Mouse (Mus musculus) retina, postnatal 1 day (tissue): ENCODE measurements around the gene Lrmda.

Experiments used
- DNase-seq: peaks from one replicate; pipeline ENCODE4 v3.0.0-alpha.2; 2012

Lrmda gene

DNA sequence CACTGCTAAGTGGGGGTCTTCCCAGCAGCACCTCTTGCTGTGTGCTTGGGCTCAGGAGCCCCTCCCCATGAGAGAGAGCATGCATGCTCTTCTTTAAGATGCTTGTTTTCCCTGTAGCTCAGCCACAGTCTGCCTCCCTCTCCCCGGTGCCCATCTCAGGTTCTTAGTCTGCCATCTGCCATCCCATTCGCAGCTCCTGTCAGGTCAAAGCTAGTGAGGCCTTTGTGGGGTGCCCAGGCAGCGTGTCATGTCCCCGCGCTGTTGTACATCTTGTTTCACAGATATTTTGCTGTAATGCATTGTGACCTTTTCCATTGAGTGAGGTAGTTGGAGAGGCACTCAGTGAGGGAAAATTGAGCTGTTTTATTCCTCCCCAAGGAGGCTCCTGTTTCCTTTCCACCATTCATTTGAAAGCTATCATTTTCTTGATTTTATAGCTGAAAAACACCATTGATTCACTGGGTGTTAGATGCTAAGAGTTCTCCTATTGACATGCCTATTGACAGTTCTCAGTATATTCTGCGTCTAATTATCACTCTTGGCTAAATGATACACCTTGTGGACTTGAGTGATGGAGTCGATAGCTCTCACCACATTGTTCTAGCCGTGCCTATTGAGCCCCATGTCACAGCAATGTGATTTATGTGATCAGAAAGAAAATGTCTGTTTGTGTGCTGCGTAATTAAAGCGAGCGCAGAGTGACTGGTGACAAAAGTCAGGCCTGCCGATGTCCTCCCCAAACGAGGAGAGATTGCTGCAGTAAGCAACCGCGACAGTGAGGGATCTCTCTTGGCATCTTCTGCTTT is 335.5 kb downstream of the Lrmda start:
- DNase-seq = peak; percentile 16

- DNase-seq = peak; percentile 79
These were observed 338.5 kb downstream of the Lrmda start for GRCm38 (mm10) chr14:22357991-22358503.

DNA sequence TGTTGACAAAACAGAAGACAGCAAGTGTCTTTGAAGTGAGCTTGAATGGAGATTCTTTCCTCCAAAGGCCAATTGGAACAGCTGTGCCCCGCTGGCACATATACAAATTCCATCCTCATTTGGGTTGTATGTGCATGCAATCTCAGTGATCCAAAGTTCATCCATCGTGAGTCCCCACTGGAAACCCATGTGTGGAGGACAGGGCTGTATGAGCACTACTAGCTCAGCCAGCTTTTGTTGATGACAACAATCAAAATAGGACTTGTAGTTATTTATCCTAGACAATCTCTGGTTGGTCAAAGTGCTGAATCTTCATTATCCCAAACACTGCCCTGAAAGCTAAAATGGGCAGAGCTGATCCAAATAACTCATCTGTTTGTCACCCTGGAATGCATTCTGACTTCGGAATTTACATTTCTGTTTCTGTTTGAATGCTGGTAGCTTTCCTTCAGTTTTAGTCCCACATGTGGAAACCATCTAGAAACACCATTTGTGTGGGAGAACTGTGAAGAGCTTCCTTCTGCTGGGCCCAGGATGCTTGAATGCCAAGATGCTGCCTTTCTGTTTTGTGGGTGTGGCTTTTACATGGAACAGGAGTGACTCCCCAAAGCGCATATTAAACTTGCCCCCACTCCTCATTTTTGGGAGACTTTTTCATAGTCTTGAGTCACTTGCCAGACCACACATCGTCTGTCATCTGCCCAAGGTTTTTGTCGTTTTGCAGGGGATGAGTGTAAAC is 344.7 kb downstream of the Lrmda start:
- no peak for DNase-seq

DNA sequence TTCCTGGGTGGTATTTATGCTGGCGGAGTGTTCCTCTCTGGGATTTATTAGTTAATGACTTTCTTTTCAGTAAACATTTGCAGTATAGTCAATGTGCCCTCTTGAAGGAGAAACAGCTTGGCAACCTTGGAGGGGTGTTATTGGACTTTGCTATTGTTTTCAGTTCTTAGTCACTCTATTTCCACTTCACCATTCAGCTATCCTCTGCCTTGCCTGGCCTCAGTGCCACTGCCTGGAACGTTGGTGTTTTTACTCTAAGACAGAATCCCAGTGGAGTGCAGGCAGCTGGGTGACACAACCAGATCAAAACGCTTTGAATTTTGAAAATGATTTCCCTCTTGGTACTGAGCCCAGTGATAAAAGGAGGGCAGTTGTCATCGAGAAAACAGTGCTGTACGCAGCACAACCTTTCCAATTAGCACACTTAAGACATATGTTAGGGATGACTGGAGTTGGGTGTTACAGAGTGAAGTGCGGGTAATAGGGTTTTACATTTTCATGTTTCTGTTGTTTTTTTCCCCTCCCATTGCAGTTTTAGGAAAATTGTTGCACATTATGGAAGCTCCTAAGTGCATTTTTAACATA is 345.4 kb downstream of the Lrmda start:
- DNase-seq = no peak

DNA sequence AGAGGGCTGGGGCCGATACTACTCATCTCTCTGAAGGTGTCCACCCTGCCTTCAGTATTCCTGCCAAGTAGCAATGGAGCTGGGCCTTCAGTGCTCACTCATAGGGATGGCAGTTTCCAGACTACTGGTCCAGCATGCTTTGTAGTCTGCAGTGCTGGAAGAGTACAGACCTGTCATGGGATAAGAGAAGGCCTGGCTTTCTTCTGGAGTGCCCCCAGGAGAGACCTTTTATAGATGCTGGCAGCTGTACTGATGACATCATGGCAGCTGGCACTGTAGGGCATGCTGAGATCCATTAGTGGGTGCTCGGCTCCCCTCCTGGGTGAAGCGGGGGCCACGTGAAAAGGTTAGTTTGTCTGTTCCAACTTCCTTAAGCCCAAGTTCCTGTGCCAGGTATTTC is 348.1 kb downstream of the Lrmda start:
- DNase-seq = no peak

DNA sequence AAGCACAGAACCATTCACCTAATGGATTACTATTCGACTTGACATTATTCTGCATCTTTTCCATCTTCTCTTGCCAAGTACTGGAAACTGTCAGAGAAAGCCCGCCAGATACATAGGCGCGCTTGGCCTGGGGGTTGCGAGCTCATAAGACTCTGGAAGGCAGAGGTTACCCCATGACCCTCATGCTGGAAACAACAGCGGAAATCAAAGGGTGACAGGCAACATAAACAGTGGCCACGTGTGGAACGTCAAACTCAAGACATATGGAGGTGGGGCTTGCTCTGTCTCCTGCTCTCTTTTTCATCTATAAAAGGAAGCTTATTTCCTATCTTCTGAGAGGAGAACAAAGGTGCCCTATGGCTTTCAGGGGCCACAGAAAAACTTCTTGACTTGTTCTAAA is 351.6 kb downstream of the Lrmda start:
- DNase-seq = no peak

GRCm38 (mm10) chr14:22372666-22373360 is 353.3 kb downstream of the Lrmda start:
- DNase-seq = no peak

DNA sequence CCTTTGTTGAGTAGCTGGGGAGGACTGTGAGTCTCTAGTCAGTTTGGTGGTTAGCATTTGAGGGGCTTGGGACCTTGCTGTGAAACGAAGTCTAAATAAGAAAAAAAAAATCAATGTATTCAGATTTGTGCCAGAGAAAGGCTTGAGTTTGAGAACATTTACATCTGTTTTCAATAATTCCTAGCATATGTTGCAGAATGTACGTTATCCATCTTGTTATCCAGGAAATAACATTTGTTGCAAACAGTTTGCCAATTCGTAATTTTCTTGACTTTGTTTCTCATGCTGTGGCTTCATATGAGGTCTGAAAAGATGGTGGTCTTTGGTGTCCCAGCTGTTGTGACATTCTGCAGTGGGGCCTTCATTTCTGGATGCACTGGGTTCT is 353.8 kb downstream of the Lrmda start:
- DNase-seq = no peak

DNA sequence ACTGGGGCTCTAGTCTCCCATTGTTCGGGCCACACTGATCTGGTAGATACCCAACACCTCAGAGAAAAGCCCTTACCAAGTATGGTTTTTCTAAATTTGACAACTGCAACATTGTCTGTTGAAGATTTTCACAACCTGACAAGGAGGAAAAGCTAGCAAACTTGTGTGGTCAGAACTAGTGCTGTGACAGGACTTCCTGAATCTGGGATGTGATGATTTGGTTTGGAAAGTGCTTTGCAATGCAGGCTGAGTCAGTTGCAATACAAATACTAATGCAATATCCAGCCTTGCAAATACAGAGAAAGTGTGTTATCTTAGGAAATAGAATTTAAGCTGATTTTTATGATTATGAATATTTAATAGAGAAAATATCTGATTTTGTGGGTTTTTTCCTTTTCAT is 357.6 kb downstream of the Lrmda start:
- DNase-seq = no peak

- DNase-seq = no peak
These were observed 362.6 kb downstream of the Lrmda start for GRCm38 (mm10) chr14:22382101-22382500.

GRCm38 (mm10) chr14:22393616-22394015 is 374.1 kb downstream of the Lrmda start:
- no peak for DNase-seq

- DNase-seq = no peak
These were observed 382.9 kb downstream of the Lrmda start for GRCm38 (mm10) chr14:22402411-22402810.

- no peak for DNase-seq
These were observed 387.1 kb downstream of the Lrmda start for GRCm38 (mm10) chr14:22406623-22407022.

GRCm38 (mm10) chr14:22410826-22411225 is 391.3 kb downstream of the Lrmda start:
- no peak for DNase-seq

GRCm38 (mm10) chr14:22413220-22413619 is 393.7 kb downstream of the Lrmda start:
- DNase-seq = no peak

- no peak for DNase-seq
These were observed 398.2 kb downstream of the Lrmda start for GRCm38 (mm10) chr14:22417706-22418105.

DNA sequence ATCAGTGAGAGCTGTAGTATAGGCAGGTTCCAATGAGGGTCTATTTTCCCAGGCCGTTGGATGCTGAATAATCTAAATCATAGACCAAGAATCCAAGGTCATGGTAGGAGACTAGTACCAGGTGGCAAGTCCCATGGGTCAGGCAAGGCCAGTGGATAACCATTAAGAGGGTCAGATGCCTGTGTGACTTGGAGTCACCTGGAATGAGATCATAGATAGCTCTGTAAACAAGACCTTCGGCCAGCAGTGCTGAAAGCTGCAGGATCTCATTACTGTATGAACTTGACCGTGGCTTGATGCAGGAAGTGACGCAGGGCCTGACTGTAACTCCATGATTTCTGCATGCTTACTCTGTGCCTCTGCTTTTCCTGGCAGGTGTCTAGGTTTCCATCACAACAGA is 402.2 kb downstream of the Lrmda start:
- no peak for DNase-seq

DNA sequence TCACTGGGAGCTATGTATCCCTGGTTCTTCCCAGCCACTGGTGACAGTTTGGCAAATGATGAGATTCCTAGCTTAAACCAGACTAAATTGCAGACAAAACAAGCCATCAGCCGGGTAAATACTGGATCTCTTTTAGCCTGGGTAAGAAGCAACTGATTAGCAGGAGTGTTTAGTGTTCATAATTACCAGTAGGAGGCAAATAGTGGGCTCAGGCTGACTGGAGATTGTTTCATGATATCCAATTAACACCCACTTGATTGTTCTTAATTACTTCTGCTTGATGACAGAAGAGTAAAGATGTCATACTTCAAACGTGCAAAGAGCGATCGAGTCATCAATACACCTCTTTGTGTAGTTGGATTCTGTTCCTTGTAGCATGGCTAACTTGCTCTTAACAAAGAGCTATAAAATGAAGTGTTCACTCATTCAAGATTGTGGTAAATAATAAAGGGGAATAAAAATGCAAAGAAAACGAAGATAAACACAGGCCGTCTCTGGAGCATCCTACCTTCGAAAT is 405.6 kb downstream of the Lrmda start:
- peak; percentile 85 for DNase-seq

DNA sequence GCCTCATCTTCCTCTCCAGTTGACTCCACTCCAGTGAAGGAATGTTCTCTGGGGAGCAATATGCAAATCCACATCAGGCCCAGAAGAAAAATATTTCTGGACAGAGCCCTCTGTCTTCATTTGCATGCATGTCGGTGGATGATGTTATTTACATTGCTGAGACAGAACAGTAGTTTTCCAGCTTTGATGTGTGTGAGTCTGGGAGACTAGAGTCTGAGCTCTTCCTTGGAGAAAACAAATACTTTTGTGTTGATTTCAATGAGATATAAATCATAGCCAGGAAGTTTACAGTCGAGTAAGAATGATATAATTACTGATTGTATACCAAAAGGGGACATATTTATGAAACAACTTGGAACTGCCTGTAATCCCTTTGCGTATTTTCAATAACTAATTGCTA is 415.9 kb downstream of the Lrmda start:
- no peak for DNase-seq

GRCm38 (mm10) chr14:22435860-22436377 is 416.4 kb downstream of the Lrmda start:
- DNase-seq = no peak

GRCm38 (mm10) chr14:22440341-22440999 is 421.0 kb downstream of the Lrmda start:
- DNase-seq = peak; percentile 58

GRCm38 (mm10) chr14:22441859-22442447 is 422.4 kb downstream of the Lrmda start:
- no peak for DNase-seq
